Mouse (Mus musculus) E14TG2a.4 (cell line): ENCODE measurements around the gene Tacc2.
"Not testable (repeated sequence)": the region's sequence is repeated elsewhere in the genome, so short reads cannot be mapped to it uniquely, and the experiment has no call there.

ENCODE experiments used
- H3K27me3 ChIP-seq: 2 replicates; pipeline ENCODE4 v1.6.1; 2014; ENCODE audit warnings: low read length, control low read depth; ENCODE audit not compliant: insufficient read depth
- H3K36me3 ChIP-seq: 2 replicates; pipeline ENCODE4 v1.6.1; 2014; ENCODE audit warnings: low read length, control low read depth; ENCODE audit not compliant: insufficient read depth
- H3K4me1 ChIP-seq: replicated peaks from 2 replicates; pipeline ENCODE4 v1.6.1; 2014; ENCODE audit warnings: low read depth, low read length, control low read depth
- H3K4me3 ChIP-seq: replicated peaks from 2 replicates; pipeline ENCODE4 v1.5.1; 2014; ENCODE audit warnings: mild to moderate bottlenecking, low read length
- H3K9me3 ChIP-seq: 2 replicates; pipeline ENCODE4 v1.6.1; 2014; ENCODE audit warnings: low read length, control low read depth
- CTCF ChIP-seq: conservative IDR thresholded peaks from 2 replicates; pipeline ENCODE4 v1.5.1; 2014; ENCODE audit warnings: low read length
- NANOG ChIP-seq: IDR thresholded peaks from 2 replicates; pipeline ENCODE4 v1.6.1; 2014; ENCODE audit warnings: borderline replicate concordance, low read length, mixed read lengths
- POU5F1 ChIP-seq: IDR thresholded peaks from 2 replicates; pipeline ENCODE4 v1.6.1; 2014; ENCODE audit warnings: low read length, borderline replicate concordance

Gene Tacc2

GRCm38 (mm10) chr7:130578066-130578465 is 828 bp downstream of the Tacc2 start:
- no peak overlapping the region for H3K4me3 ChIP-seq
- no peaks in the 10 kb centered on the region for H3K9me3 ChIP-seq

GRCm38 (mm10) chr7:130578607-130579006 is 1.4 kb downstream of the Tacc2 start:
- no peak overlapping the region for H3K4me3 ChIP-seq
- no peaks in the 10 kb centered on the region for H3K9me3 ChIP-seq
- H3K4me1 ChIP-seq = peaks cover 31% of the 10 kb centered on the region
- TF ChIP-seq CTCF (no peak), POU5F1 (no peak), NANOG (no peak)
- H3K36me3 ChIP-seq = no peaks in the 10 kb centered on the region
- H3K27me3 ChIP-seq = peaks cover 13% of the 10 kb centered on the region

More at GRCm38 (mm10) chr7:130578066-130578465, 828 bp downstream of the Tacc2 start:
- TF ChIP-seq CTCF (no peak), POU5F1 (no peak), NANOG (no peak)
- Histone ChIP-seq H3K27me3 (peaks cover 13% of the 10 kb centered on the region), H3K4me1 (peaks cover 31% of the 10 kb centered on the region), H3K36me3 (no peaks in the 10 kb centered on the region)

- no peaks in the 10 kb centered on the region for H3K9me3 ChIP-seq
- peaks cover 6% of the 10 kb centered on the region; the same call in 1 of the 2 replicates for H3K27me3 ChIP-seq
- no peak for TF ChIP-seq NANOG
- TF ChIP-seq POU5F1 = no peak
- no peak for TF ChIP-seq CTCF
- H3K4me1 ChIP-seq = peaks cover 11% of the 10 kb centered on the region
- H3K36me3 ChIP-seq = no peaks in the 10 kb centered on the region
- no peak overlapping the region for H3K4me3 ChIP-seq
Observed at GRCm38 (mm10) chr7:130586521-130587072, 9.4 kb downstream of the Tacc2 start.

DNA sequence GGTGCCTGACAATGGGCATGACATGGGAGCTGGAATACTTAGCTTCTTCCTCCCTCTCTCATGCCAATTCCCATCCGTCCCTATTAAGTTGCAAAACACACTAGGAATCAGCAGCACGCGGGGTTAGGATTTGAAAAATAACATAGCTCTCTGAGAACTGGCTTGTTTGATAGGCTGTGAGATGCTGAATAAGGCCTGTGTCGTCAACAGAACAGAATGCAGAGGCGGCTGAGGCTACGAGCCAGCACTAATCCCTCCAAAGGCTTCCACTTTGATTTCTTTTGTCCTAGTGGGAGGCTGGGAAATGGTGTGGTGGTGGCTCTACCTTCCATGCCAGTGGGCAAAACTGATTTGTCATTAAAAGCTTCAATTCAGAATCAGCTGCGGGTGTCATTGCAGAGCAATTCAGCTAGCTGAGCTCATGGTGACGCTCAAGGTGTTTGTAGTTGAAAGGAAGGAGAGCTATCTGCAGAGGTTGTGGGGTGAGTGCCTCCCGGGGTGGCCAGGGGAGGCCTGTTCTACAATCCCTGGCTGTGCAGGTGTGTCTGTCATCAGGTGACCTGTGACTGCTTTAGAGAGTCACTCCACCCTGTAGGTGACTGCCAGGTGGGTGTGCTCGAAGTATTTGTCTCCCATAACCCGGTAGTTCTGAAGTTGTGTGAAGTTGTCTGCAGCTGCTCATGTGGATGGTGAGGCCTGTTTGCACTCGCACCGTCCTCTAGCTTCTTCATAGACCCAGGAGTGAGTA is 13.0 kb downstream of the Tacc2 start:
- TF ChIP-seq CTCF (no peak), POU5F1 (no peak), NANOG (no peak)
- Histone ChIP-seq H3K4me3 (no peak overlapping the region), H3K4me1 (peaks cover 11% of the 10 kb centered on the region), H3K36me3 (no peaks in the 10 kb centered on the region), H3K27me3 (peaks cover 6% of the 10 kb centered on the region; the same call in 1 of the 2 replicates), H3K9me3 (no peaks in the 10 kb centered on the region)

- Histone ChIP-seq H3K4me1 (peaks cover 11% of the 10 kb centered on the region), H3K36me3 (no peaks in the 10 kb centered on the region), H3K9me3 (no peaks in the 10 kb centered on the region), H3K4me3 (no peak overlapping the region), H3K27me3 (peaks cover 6% of the 10 kb centered on the region; the same call in 1 of the 2 replicates)
- no peak for TF ChIP-seq NANOG
- TF ChIP-seq POU5F1 = no peak
- no peak for TF ChIP-seq CTCF
Observed at GRCm38 (mm10) chr7:130590845-130591437, 13.7 kb downstream of the Tacc2 start.

GRCm38 (mm10) chr7:130592975-130593374 is 15.7 kb downstream of the Tacc2 start:
- H3K4me3 ChIP-seq, H3K36me3 ChIP-seq, H3K9me3 ChIP-seq, H3K27me3 ChIP-seq: not testable (repeated sequence)
- H3K4me1 ChIP-seq = peaks cover 26% of the 10 kb centered on the region

DNA sequence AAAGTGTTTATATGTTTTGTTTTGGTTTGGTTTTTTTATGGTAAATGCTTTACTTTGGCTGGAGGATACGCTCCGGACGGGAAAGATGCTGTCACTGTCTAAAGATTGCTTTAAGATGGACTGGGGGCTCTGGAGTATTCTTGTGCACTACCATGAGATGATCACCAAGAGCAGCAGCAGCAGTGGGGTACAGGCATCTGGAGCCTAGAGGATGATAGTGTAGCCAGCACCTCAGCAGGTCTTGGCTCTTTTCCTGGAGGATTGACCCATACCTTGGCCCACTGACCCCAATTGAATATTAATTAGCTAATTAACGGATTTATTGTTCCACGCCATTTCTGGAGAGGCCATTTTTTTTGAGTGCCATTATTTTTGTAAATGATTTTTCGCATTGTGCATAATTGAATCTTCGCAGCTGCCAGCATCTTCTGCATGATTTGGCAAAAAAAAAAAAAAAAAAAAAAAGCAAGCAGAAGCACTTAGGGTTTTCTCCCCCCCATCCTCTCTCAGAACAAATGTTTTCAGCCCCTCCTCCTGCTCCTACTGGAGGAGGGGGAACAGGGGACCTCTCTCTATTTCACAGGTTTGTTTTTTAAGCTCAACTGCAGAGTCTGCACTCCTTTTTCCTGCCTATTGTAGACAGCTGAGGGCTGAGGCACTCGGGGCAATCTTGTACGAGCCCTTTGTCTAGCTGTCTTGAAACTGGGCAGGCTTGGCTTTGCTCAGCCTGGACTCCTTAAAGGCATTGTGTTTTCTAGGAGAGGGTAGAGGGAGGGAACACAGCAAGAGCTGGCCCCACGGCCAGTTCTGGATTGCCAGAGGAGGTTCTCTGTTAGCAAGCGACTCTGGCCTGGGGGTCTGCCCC is 16.4 kb downstream of the Tacc2 start:
- H3K4me1 ChIP-seq = peaks cover 32% of the 10 kb centered on the region
- not testable (repeated sequence) for H3K9me3 ChIP-seq, H3K4me3 ChIP-seq, H3K36me3 ChIP-seq, H3K27me3 ChIP-seq

- not testable (repeated sequence) for H3K27me3 ChIP-seq, H3K36me3 ChIP-seq, H3K9me3 ChIP-seq, H3K4me3 ChIP-seq
- H3K4me1 ChIP-seq = peaks cover 46% of the 10 kb centered on the region
Observed at GRCm38 (mm10) chr7:130596079-130596855, 19.0 kb downstream of the Tacc2 start.
